Mouse (Mus musculus) cerebellum, adult 9-11 months (tissue): Measurements from ENCODE around the gene Vmn1r27.

Experiments
- DNase-seq: peaks from one replicate; pipeline ENCODE4 v3.0.0; 2022

The Vmn1r27 gene

GRCm38 (mm10) chr6:58218721-58219120 lies at the start of gene Vmn1r27:
Vmn1r27 (minus strand) TSS chr6:58218821.
- DNase-seq: no peak

GRCm38 (mm10) chr6:58261737-58262136 lies 43.1 kb upstream of the Vmn1r27 start, which contains the start of gene Vmn1r28:
Vmn1r28 (plus strand) TSS chr6:58262037.
- no peak for DNase-seq

GRCm38 (mm10) chr6:58216119-58216518 lies 2.5 kb downstream of the Vmn1r27 start:
- DNase-seq: no peak
